Mouse (Mus musculus) thymus, postnatal 25 days (tissue): Measurements from ENCODE around the gene 2200002J24Rik.

ENCODE experiments used
- DNase-seq: peaks from one replicate; pipeline ENCODE4 v3.0.0; 2022

2200002J24Rik gene

DNA sequence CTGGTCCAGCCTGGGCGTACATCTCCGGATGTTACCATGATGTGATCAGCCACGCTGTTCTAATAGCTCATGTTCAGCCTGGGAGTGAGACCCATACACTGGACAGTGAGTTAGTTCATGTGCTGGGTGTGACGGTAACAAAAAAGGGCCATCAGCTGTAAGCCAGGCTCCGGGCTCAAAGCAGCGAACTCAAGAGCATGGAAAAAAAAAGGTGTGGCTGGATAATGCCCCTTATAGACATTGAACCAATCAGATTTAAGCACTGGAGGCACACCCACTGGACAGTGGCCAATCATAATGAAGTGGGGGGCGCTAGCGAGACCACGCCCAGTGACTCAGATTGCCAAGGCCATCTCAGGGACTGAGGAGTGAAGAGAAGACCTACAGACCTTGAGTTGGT lies at the start of gene 2200002J24Rik:
2200002J24Rik (plus strand) TSS at position 338 of the 400 bp plus-strand sequence.
- DNase-seq, result no peak

DNA sequence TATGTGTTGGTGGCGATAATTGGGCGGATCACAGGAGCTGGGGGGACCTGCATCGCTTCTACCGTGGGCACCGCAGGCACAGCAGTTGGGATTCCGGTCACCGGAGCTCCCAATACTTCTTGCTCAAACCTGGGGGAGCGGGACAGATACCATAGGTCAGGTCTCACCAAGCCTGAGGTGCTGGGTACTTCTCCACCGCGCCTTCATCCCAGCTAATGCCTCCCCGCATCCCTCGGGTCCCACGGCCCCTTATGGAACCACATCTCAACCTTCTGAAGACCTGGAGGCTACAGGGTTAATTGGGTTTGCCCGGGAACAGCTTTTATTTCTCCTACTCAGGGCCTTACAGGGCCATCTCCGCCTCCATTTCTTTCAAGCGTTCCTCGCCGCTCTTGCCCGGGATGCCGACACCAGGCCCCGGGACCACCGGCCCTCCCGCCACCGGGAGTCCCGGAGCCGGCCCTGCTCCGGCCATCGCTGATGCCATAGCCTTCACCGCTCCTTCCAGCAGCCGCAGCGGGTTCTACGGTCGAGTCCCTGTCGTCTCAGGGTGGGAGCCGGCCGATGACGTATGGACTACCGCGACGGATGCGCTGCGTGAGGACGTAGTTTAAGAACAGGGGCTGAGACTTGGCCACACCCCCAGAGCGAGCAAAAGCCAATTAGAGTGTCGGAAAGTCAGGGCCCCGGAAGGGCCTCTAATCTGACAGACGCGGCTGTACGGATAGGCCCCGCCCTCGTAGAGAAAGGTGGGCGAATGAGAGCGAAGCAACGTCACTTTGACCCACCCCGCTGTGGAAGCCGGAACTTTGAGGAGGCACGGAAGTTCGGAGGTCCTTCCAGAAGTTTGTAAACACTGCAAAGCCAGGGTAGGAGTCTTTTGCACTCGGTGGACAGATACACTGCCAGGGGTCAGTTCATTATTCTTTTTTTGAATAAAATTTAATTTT lies 48.9 kb upstream of the 2200002J24Rik start, which contains the start of gene Rbm42:
Rbm42 (minus strand) TSS at position 727 of the 950 bp plus-strand sequence.
- DNase-seq, result peak; percentile 98

DNA sequence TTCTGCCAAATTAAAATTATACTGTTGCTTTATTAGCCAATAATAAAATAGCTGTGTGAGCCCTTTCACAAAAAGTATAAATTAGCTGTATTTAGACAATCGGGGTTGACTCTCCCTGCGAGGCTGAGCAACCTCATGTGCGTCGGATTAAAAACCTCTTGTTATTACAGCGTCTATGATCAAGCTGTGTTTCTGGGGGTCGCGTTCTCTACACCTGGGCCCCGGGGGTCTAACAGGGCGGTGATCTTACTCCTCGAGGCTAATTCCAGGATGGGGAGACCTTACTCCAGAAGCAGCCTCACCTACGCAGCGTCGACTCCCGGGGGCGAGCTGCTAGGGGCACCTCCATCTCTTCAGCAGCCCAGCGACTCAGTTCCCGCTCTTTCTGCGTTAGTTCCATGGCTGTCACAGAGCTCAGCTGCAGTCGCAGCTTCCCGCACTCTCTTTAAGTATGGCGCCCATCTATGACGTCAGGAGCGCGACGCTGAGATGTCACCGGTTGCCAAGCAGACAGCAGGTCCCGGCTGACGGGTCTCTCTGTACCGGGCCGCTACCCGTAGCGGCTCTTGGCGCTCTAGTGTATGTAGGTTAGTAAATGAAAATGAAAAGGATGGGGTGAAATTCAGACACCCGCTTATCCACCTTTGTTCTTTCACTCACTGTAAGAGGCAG lies 34.1 kb upstream of the 2200002J24Rik start, which contains the start of gene Haus5:
Haus5 (minus strand) TSS at position 466 of the 672 bp plus-strand sequence.
- peak; percentile 92 for DNase-seq

DNA sequence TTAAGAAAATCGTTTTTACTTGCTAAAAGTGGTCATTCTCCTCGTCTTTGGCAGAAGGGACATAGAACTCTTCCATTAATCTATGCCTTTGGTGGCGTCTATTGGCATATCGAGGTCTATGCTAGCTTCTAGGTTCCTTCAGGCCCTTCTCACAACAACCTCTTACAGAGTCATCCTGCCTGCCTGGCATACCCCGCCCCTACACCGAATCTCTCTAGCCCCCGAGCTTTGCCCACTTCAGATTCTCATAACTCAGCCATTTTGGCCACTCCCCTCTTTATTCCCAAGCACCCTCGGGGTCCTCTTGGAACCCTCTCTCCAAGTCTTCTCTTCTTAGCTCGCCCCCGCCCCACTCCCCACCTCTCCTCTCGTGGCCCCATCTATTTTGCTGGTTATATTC lies 33.4 kb upstream of the 2200002J24Rik start:
- peak; percentile 5 for DNase-seq

- DNase-seq, result peak; percentile 12
Observed at GRCm38 (mm10) chr7:30669229-30669628, 29.5 kb upstream of the 2200002J24Rik start.

- no peak for DNase-seq
Observed at GRCm38 (mm10) chr7:30671480-30671879, 27.2 kb upstream of the 2200002J24Rik start, which contains the start of gene Pmis2. Gene Pmis2, minus strand, starts transcription at chr7:30671605.

DNA sequence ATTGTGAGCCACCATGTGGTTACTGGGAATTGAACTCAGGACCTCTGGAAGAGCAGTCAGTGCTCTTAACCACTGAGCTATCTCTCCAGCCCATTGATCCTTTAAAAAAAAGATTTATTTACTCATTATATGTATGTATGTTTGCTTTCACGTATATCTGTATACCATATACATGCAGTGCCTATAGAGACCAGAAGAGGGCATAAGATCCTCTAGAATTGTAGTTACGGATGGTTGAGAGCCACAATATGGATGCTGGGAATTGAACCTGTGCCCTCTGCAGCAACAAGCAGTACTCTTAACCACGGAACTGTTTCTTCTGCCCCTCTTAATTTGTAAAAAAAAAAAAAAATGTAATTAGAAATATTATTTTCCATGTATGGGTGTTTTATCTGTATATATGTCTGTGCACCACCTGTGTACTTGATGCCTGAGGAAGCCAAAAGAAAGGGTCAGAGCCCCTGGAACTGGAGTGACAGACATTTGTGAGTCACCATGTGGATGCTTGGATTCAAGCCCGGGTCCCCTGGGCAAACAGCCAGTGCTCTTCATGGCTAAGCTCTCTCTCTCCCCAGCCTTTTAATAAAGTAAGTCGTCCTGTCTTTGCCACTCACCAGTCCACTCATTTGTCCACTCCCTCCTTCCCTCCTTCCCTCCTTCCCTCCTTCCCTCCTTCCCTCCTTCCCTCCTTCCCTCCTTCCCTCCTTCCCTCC lies 20.3 kb upstream of the 2200002J24Rik start:
- no peak for DNase-seq

- no peak for DNase-seq
Observed at GRCm38 (mm10) chr7:30681897-30682296, 16.8 kb upstream of the 2200002J24Rik start.

- DNase-seq, result no peak
Observed at GRCm38 (mm10) chr7:30683425-30683824, 15.3 kb upstream of the 2200002J24Rik start.

GRCm38 (mm10) chr7:30688325-30688724 lies 10.4 kb upstream of the 2200002J24Rik start:
- no peak for DNase-seq

DNA sequence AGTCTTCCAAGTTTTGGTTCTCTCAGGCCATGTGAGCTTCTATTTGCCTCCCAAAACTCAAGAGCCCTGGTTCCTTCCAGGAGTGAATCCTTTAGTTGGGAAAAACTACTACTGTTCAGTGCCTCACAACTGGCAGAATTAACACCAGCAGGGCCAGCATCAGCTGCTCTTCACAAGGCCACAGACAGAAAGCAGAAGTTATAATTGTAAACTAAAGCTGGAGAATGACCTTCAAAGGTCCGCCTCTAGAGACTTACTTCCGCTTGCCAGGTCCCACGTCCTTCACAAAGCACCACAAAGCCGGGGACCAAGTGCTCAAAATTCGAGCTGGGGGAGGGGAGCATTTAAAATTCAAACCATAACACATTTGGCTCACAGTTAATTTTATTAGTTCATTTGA lies 625 bp upstream of the 2200002J24Rik start:
- DNase-seq, result no peak

GRCm38 (mm10) chr7:30706214-30706882 lies 7.6 kb downstream of the 2200002J24Rik start:
- DNase-seq, result no peak

- DNase-seq, result no peak
Observed at GRCm38 (mm10) chr7:30707441-30707840, 8.7 kb downstream of the 2200002J24Rik start.

DNA sequence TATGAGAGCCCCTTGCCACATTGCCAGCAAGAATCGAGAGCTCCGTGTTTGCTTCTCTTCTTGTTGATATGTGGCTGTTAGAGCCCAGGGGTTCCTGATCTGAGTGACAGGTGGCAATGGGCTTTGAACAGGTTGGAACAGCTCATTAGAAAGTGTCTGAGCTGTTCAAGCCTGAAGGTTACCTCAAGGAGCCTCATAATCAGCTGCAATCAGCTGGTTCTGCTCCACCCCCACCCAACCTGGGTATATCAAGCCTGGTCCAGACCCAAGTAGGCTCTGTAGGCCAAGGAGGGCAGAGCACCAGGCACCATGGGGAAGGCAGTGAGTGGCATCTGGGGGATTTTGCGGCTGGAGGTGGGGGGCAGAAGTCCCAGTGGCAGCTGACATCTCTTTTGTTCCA lies 13.2 kb downstream of the 2200002J24Rik start, which contains the start of gene Atp4a:
Atp4a (plus strand) TSS at position 268 of the 400 bp plus-strand sequence.
- DNase-seq, result no peak

GRCm38 (mm10) chr7:30717006-30717715 lies 18.4 kb downstream of the 2200002J24Rik start:
- peak; percentile 61 for DNase-seq

DNA sequence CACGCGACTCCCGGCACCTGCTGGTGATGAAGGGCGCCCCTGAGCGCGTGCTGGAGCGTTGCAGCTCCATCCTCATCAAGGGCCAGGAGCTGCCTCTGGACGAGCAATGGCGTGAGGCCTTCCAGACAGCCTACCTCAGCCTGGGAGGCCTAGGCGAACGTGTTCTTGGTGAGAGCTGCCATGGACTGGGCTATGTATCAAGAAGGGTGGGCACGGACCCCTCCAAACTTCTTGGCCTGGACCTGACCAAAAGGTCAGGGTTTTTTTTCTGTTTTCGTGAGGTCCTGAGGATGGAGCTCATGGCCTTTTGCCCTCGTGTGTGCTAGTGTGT lies 19.0 kb downstream of the 2200002J24Rik start:
- DNase-seq, result no peak

- no peak for DNase-seq
Observed at GRCm38 (mm10) chr7:30719669-30720068, 20.9 kb downstream of the 2200002J24Rik start.

DNA sequence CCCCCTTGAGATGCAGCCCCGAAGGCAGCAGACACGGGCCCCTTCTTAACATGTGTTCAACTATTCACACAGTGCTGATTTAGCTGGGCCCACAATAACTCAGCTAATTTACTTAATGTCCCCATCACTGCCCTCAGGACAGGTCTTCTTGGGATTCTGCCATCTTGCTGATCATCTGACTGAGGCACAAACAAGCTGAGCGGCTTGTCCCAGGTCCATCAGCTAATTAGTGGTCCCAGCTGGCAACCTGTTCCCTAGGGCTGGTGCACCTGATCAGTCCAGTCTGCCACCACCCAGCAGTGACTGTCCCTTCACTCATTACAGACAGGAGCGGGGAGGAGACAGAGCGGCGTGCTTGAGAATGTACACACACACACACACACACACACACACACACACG lies 22.6 kb downstream of the 2200002J24Rik start:
- no peak for DNase-seq

DNA sequence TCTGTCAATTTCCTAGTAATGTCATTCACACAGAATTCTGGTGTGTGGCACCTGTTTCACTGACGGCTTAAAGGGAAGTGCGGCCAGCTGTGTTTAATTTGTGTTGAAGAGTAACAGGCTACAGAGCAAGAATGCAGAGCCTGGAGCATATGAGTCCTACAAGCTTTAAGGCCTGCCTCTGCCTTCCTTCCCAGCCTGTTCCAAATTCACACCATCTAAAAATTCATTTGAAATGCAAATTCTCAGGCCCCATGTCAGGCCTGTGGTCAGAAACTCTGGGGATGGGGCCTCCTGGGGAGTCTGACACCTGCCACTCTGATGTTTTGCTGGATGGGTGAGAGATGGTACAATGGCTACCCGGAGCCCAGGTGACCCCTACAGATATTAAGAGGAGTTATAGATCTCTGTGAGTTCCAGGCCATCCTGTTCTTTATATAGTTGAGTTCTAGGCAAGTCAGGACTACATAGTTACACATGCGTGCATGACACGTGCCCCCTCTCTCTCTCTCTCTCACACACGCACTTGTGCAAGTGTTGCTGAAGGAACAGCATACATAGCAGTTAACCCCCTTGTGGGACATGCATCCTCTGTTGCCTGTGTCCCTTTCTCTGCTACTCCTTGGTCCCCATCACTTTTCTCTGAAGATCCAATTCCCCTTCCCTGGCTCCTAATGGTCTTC lies 24.7 kb downstream of the 2200002J24Rik start:
- no peak for DNase-seq

DNA sequence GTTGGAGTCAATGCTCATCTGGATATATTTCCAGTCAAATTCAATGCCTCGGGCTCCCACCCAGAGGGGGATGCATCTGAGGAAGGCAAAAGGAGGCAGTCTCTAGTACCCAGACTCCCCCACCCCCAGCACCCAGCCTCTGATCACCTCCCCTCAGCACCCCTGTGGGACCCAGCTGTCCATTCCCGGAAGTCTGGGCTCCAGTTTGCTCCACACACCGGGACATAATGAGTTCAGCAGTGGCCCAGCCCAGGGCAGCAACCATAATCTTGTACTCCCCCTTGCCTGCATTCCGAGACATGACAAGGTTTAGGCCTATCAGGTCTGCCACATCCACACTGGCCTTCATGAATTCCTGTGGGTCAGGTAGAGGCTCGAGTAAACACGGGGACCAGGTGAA lies 29.5 kb downstream of the 2200002J24Rik start:
- DNase-seq, result no peak

GRCm38 (mm10) chr7:30728739-30729395 lies 30.1 kb downstream of the 2200002J24Rik start:
- DNase-seq, result no peak
